Mouse (Mus musculus) left cerebral cortex, adult 9 months (tissue): ENCODE data around the gene Sgcd.

Source experiments
- DNase-seq, 2 experiments: peaks; one replicate each; pipeline ENCODE4 v3.0.0; 2022; ENCODE audit warnings: low spot score in 2 of 2

Sgcd gene

DNA sequence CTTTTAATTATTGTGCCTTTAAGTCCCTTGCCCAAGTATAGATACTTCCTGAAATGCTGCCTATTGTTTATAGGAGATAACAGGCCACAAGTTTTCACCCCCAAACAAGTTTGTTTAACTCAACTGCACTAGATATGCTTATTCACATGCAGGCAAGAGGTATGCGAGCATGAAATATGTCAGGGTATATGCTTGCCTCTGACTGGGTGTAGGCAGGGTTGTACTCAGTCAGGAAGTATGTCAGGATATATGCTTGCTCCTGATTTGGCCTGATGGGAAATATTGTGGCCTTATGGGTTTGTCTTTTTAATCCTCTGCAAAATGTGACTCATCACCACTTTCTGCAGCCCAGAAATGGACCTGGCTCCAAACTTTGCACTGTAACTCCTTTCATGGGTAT lies 694.0 kb downstream of the Sgcd start:
- no peak for DNase-seq

GRCm38 (mm10) chr11:47276586-47276985 lies 712.2 kb downstream of the Sgcd start:
- no peak for DNase-seq

- DNase-seq = peak in 1 of 2 experiments; percentile 45
These were observed 720.2 kb downstream of the Sgcd start for GRCm38 (mm10) chr11:47268556-47268955.

GRCm38 (mm10) chr11:47264267-47264984 lies 724.3 kb downstream of the Sgcd start:
- DNase-seq = no peak

- DNase-seq = no peak
These were observed 738.5 kb downstream of the Sgcd start for GRCm38 (mm10) chr11:47250301-47250700.

- DNase-seq = peak in 1 of 2 experiments; percentile 3
These were observed 740.4 kb downstream of the Sgcd start for GRCm38 (mm10) chr11:47248345-47248893.

- DNase-seq = no peak
These were observed 740.9 kb downstream of the Sgcd start for GRCm38 (mm10) chr11:47247703-47248344.

- no peak for DNase-seq
These were observed 746.4 kb downstream of the Sgcd start for GRCm38 (mm10) chr11:47242401-47242800.

- no peak for DNase-seq
These were observed 760.5 kb downstream of the Sgcd start for GRCm38 (mm10) chr11:47228222-47228621.

- DNase-seq = no peak
These were observed 764.6 kb downstream of the Sgcd start for GRCm38 (mm10) chr11:47224148-47224547.

GRCm38 (mm10) chr11:47211531-47211930 lies 777.2 kb downstream of the Sgcd start:
- no peak for DNase-seq

DNA sequence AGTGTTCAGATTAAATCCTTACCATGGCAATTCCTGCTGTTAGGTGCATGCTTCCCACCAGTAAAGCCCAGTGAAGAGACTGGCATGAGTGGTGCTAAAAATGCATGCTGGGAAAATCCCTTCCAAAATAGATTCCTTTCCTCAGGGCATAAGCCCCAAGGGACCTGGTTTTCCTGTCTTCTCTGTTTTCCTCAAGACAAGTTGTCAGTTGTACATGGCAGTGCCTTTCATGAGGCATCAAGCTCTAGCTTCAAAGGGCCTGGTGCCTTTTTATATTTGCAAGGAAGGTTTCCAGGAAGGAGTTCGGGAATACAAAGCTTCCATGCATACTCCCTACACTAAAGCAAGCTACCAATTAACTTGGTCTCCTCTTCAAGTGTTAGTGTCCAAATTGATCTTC lies 782.3 kb downstream of the Sgcd start:
- DNase-seq = no peak

DNA sequence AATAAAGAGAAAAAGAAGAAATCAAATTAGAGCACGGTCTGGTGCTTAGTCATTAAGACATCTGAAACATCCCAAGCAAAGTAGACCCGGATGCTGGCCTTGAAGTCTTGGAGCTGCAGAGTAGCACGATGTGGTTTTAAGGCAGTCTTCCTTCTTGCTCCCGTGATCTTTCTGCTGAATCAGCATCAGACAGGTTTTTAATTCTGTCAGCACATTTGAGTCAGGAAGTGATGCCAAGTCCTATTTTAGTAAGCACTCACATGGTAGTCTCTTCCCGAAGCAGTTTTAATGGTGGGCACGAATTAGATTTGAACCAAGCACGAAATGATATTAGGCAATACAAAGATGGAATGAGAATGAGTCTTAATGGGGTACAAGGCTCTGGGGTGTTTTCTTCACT lies 789.7 kb downstream of the Sgcd start:
- no peak for DNase-seq

GRCm38 (mm10) chr11:47188556-47188955 lies 800.2 kb downstream of the Sgcd start:
- DNase-seq = no peak

- DNase-seq = no peak
These were observed 813.8 kb downstream of the Sgcd start for GRCm38 (mm10) chr11:47174977-47175376.

DNA sequence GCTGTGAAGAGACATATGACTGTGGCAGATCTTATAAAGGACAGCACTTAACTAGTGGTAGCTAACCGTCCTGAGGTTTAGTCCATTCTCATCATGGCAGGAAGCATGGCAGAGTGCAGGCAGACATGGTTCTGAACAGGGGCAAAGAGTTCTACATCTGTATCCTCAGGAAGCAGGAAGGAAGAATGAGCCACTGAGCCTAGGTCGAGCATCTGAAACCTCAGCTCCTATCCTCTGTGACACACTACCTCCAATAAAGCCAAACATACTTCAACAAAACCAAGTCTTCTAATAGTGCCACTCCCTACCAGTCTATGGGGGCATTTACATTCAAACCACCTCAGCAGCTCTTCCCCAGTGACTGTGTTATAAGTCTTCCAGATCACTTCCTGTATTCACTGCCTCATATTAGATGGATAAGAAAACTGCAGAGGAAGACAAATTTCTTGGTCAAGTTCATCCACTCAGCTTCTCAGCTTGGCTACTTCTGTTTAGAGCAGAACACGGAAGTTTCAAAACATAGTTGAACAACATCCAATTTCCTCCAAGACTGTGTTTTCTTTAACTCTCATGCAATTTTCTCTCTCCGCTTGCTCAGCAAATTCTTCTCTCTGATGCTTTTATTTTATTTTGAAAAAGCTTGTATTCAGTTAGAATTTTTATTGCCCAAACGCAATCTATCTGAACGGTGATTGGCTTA lies 817.7 kb downstream of the Sgcd start:
- DNase-seq = no peak

DNA sequence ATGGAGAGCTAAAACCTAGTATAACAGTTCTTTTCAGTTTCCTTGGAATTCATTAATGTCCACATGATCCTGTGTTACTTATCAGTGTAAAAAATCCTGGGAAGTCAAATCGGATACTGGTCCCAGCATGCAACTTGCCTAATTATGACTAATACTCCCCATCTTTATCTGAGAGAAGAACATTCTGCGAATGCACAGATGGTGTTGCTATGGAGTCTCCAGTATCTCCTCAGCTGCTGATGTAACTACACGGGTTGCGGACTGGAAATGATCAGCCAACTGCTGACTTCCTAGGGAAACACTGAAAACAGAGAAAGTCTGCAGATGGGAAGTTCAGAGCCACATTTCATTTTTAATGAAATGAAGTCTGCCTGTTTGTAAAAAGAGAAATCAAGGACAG lies 821.4 kb downstream of the Sgcd start:
- peak in 1 of 2 experiments; percentile 39 for DNase-seq

DNA sequence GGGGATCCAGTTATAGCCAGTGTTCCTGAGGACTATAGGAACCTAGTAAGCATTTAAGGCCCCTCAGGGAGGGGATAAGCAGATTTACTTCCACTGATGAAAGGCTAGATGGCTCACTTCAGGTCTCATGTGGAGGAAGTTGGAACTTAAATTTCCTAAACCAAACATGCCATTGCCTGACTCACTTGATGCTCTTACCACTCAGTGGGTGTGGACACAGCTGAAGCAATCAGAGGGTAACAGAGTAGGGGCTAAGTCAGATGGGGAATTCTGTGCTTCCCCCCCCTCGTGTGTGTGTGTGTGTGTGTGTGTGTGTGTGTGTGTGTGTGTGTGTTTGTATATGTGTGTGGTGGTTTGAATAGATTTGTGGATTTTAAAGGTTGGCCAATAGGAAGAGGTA lies 830.7 kb downstream of the Sgcd start:
- DNase-seq = no peak

GRCm38 (mm10) chr11:47156730-47157693 lies 831.8 kb downstream of the Sgcd start:
- DNase-seq = no peak

GRCm38 (mm10) chr11:47154837-47155430 lies 833.8 kb downstream of the Sgcd start:
- DNase-seq = no peak

- no peak for DNase-seq
These were observed 839.2 kb downstream of the Sgcd start for GRCm38 (mm10) chr11:47149607-47150006.
